Mouse (Mus musculus) lung, embryonic 14.5 days (tissue): ENCODE data around the gene I830077J02Rik. TPM values are rescaled to one million over a fixed set of nuclear protein-coding genes. Genes with fewer than 3 reads are reported as not detected.
A peak's percentile ranks its signal among the peaks of the same experiment; 100 is the strongest.

Experiments used
- ATAC-seq: fragments of 200-750 bp; cut with Nextera tagmentation; 2 replicates; pipeline ENCODE4 v1.8.0; 2017; ENCODE audit warnings: mild to moderate bottlenecking, moderate TSS enrichment, moderate library complexity; ENCODE audit not compliant: insufficient read depth
- DNase-seq: peaks from one replicate; pipeline ENCODE4 v3.0.0-alpha.2; 2015
- H3K27ac ChIP-seq: fragments of 300-500 bp; sonication (generic); 2 replicates; pipeline ENCODE4 v1.5.1; 2014; ENCODE audit warnings: low read depth, mild to moderate bottlenecking, moderate library complexity
- H3K27me3 ChIP-seq: fragments of 300-500 bp; sonication (generic); 2 replicates; pipeline ENCODE4 v1.6.1; 2014; ENCODE audit warnings: low read length, control low read depth; ENCODE audit not compliant: insufficient read depth
- H3K36me3 ChIP-seq: fragments of 300-500 bp; sonication (generic); 2 replicates; pipeline ENCODE4 v1.6.1; 2014; ENCODE audit warnings: control low read depth; ENCODE audit not compliant: insufficient read depth
- H3K4me1 ChIP-seq: fragments of 300-500 bp; sonication (generic); 2 replicates; pipeline ENCODE4 v1.6.1; 2014; ENCODE audit warnings: antibody characterized with exemption, control low read depth; ENCODE audit not compliant: insufficient read depth
- H3K4me2 ChIP-seq: fragments of 300-500 bp; sonication (generic); 2 replicates; pipeline ENCODE4 v1.6.1; 2014; ENCODE audit warnings: mild to moderate bottlenecking
- H3K4me3 ChIP-seq: fragments of 300-500 bp; sonication (generic); 2 replicates; pipeline ENCODE4 v1.5.1; 2014; ENCODE audit warnings: low read depth, low read length
- H3K9ac ChIP-seq: fragments of 300-500 bp; sonication (generic); 2 replicates; pipeline ENCODE4 v1.6.1; 2014
- H3K9me3 ChIP-seq: fragments of 300-500 bp; sonication (generic); 2 replicates; pipeline ENCODE4 v1.6.1; 2016; ENCODE audit warnings: low read depth, low read length, control low read depth
- CTCF ChIP-seq: IDR thresholded peaks from 2 replicates; pipeline ENCODE4 v1.5.1; 2016; ENCODE audit warnings: antibody characterized with exemption, low read depth
- WGBS: fragments of 180-500 bp; shearing (Covaris S2); extraction: QIAGEN DNeasy Blood & Tissue Kit; methylation state at CpG from one replicate; pipeline ENCODE4 v1.1.7; 2014; 5-methylcytosine and 5-hydroxymethylcytosine counted together
- polyA plus RNA-seq: library from polyadenylated mRNA; unstranded; fragments of >200 nt; fragmentation: Nextera tagmentation; extraction: Ambion mirVana; gene quantifications from 2 replicates; pipeline ENCODE4 v1.2.1, GENCODE M21; 2014

The I830077J02Rik gene
- polyA plus RNA-seq, 1 experiment from 2014 or later: 0.75 TPM

- DNase-seq: no peak
- no peak for TF ChIP-seq CTCF
- Histone ChIP-seq H3K9ac (no peak overlapping the region), H3K4me3 (no peak overlapping the region), H3K4me1 (peaks cover 2% of the 10 kb centered on the region; the same call in 1 of the 2 replicates), H3K4me2 (no peak overlapping the region), H3K27me3 (no peaks in the 10 kb centered on the region), H3K9me3 (no peaks in the 10 kb centered on the region), H3K27ac (no peak overlapping the region), H3K36me3 (no peaks in the 10 kb centered on the region)
- WGBS: 73% methylated on average over 6 of the region's 6 CpGs
- ATAC-seq: no peak
These were observed 32.2 kb downstream of the I830077J02Rik start for GRCm38 (mm10) chr3:105900266-105900665.

- WGBS: 33% methylated on average over 8 of the region's 8 CpGs
- Histone ChIP-seq H3K27me3 (no peaks in the 10 kb centered on the region), H3K4me1 (peaks cover 9% of the 10 kb centered on the region), H3K9ac (no peak overlapping the region), H3K27ac (no peak overlapping the region), H3K9me3 (no peaks in the 10 kb centered on the region), H3K4me2 (no peak overlapping the region), H3K36me3 (no peaks in the 10 kb centered on the region), H3K4me3 (no peak overlapping the region)
- DNase-seq (peak; percentile 93), ATAC-seq (peak; percentile 77; the same call in 1 of the 2 replicates)
- peak; percentile 95 for TF ChIP-seq CTCF
These were observed 32.9 kb downstream of the I830077J02Rik start for GRCm38 (mm10) chr3:105899394-105900147.

GRCm38 (mm10) chr3:105898861-105899260 lies 33.6 kb downstream of the I830077J02Rik start:
- DNase-seq: no peak
- 72% methylated on average over 11 of the region's 11 CpGs for WGBS

GRCm38 (mm10) chr3:105898325-105898724 lies 34.1 kb downstream of the I830077J02Rik start:
- H3K27me3 ChIP-seq: no peaks in the 10 kb centered on the region
- H3K4me3 ChIP-seq: no peak overlapping the region
- H3K4me2 ChIP-seq: no peak overlapping the region
- no peaks in the 10 kb centered on the region for H3K36me3 ChIP-seq
- no peak overlapping the region for H3K9ac ChIP-seq
- WGBS: 71% methylated on average over 2 of the region's 2 CpGs
- TF ChIP-seq CTCF: no peak
- ATAC-seq (no peak), DNase-seq (peak; percentile 37)
- no peaks in the 10 kb centered on the region for H3K9me3 ChIP-seq
- H3K4me1 ChIP-seq: peaks cover 16% of the 10 kb centered on the region
- no peak overlapping the region for H3K27ac ChIP-seq

More at GRCm38 (mm10) chr3:105898861-105899260, 33.6 kb downstream of the I830077J02Rik start:
- Histone ChIP-seq H3K9me3 (no peaks in the 10 kb centered on the region), H3K4me3 (no peak overlapping the region), H3K27me3 (no peaks in the 10 kb centered on the region), H3K4me2 (no peak overlapping the region), H3K9ac (no peak overlapping the region), H3K4me1 (peaks cover 16% of the 10 kb centered on the region), H3K27ac (no peak overlapping the region), H3K36me3 (no peaks in the 10 kb centered on the region)
- TF ChIP-seq CTCF: no peak
- ATAC-seq: no peak

- no peak for DNase-seq
- Histone ChIP-seq H3K9me3 (no peaks in the 10 kb centered on the region), H3K4me3 (no peak overlapping the region), H3K4me1 (peaks cover 19% of the 10 kb centered on the region), H3K27ac (no peak overlapping the region), H3K9ac (no peak overlapping the region), H3K27me3 (no peaks in the 10 kb centered on the region), H3K36me3 (no peaks in the 10 kb centered on the region), H3K4me2 (no peak overlapping the region)
- 85% methylated on average over 3 of the region's 3 CpGs for WGBS
- no peak for ATAC-seq
- no peak for TF ChIP-seq CTCF
These were observed 35.7 kb downstream of the I830077J02Rik start for GRCm38 (mm10) chr3:105896811-105897210.

GRCm38 (mm10) chr3:105894601-105895592 lies 37.6 kb downstream of the I830077J02Rik start:
- peak; percentile 65 for ATAC-seq
- no peak overlapping the region; the same call in 1 of the 2 replicates for H3K9ac ChIP-seq
- WGBS: 60% methylated on average over 23 of the region's 23 CpGs

More at GRCm38 (mm10) chr3:105894601-105895592, 37.6 kb downstream of the I830077J02Rik start:
- peak; percentile 81 for TF ChIP-seq CTCF
- Histone ChIP-seq H3K36me3 (no peaks in the 10 kb centered on the region), H3K9me3 (no peaks in the 10 kb centered on the region), H3K4me1 (peaks cover 19% of the 10 kb centered on the region), H3K27me3 (no peaks in the 10 kb centered on the region), H3K4me3 (no peak overlapping the region), H3K27ac (peak overlapping the region; percentile 83), H3K4me2 (0 out of 2 replicates have a peak overlapping the region, but pooled peaks have one; percentile 12)
- DNase-seq: peak; percentile 95
